Mouse (Mus musculus): ENCODE results near the gene Cops7b. TPM values are rescaled to one million over a fixed set of nuclear protein-coding genes. Genes with fewer than 3 reads are reported as not detected.

The Cops7b gene
- polyA plus RNA-seq, 1 experiment from 2014 or later, result 45.9 TPM

DNA sequence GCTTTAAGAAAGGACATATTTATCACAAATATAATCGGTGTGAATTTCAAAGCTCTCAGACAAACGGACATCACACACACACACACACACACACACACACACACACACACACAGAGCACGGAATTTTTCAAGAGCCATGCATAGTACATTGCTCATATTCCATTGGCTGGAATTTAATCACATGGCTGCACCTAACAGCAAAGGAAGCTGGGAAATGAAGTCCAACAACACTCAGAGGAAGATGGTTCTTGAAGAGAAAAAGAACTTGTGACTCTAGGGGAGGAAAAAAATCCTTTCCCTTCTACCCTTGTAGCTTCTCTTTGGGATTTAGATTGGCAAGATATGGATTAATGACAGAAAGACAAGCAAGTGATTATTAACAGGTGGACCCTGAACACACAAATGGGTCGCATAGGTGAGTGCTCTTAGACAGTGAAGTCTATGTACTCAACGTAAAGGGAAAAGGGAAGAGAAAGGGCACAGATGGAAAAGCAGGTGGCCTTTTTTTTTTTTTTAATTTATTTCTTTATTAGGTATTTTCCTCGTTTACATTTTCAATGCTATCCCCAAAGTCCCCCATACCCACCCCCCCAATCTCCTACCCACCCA, 52.2 kb downstream of the Cops7b start:
- Histone ChIP-seq H3K4me1 (0 out of 2 replicates have a peak, but pooled peaks cover 3% of the 10 kb centered on the region), H3K4me3 (peak overlapping the region; percentile 31; the same call in 1 of the 2 replicates), H3K36me3 (no peaks in the 10 kb centered on the region), H3K27ac (no peak overlapping the region), H3K27me3 (ENCODE audit: insufficient read depth, poor library complexity, severe bottlenecking) (no peaks in the 10 kb centered on the region), H3K9me3 (no peaks in the 10 kb centered on the region)
- no peak for DNase-seq (ENCODE audit: low spot score)
- WGBS, result 44% methylated on average over 6 of the region's 6 CpGs

GRCm38 (mm10) chr1:86643101-86643809, 60.6 kb downstream of the Cops7b start:
- Histone ChIP-seq H3K27me3 (ENCODE audit: insufficient read depth, poor library complexity, severe bottlenecking) (no peaks in the 10 kb centered on the region), H3K27ac (no peak overlapping the region), H3K4me3 (no peak overlapping the region), H3K4me1 (no peaks in the 10 kb centered on the region), H3K36me3 (no peaks in the 10 kb centered on the region), H3K9me3 (no peaks in the 10 kb centered on the region)
- WGBS, result 72% methylated on average over 13 of the region's 13 CpGs
- DNase-seq (ENCODE audit: low spot score), result no peak

DNA sequence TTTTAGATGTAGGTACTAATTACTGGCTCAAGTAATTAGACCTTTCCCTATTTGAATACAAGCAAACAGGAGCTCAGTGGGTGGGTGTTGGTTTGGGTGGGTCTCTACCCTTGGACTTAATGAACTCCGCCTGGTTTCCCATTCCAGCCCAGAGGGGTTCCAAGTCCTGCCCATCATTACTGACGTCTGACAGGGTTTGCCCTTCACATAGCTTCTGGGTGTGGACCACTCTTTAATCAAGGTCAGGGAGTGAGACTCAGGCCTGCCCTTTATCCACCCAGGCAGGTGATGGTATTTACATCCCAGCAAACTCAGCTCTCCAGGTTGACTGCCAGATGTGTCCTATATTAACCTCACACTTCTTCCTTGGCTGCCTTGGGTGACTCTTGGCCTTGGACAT, 64.8 kb downstream of the Cops7b start:
- Histone ChIP-seq H3K4me3 (no peak overlapping the region), H3K36me3 (no peaks in the 10 kb centered on the region), H3K27ac (no peak overlapping the region), H3K4me1 (no peaks in the 10 kb centered on the region), H3K27me3 (ENCODE audit: insufficient read depth, poor library complexity, severe bottlenecking) (no peaks in the 10 kb centered on the region), H3K9me3 (no peaks in the 10 kb centered on the region)
- no peak for DNase-seq (ENCODE audit: low spot score)
- 40% methylated on average over 2 of the region's 2 CpGs for WGBS

- Histone ChIP-seq H3K4me3 (no peak overlapping the region), H3K27me3 (ENCODE audit: insufficient read depth, poor library complexity, severe bottlenecking) (0 out of 2 replicates have a peak, but pooled peaks cover 5% of the 10 kb centered on the region), H3K9me3 (no peaks in the 10 kb centered on the region), H3K36me3 (no peaks in the 10 kb centered on the region), H3K4me1 (no peaks in the 10 kb centered on the region), H3K27ac (no peak overlapping the region)
- DNase-seq (ENCODE audit: low spot score), result no peak
- 10% methylated on average over 6 of the region's 6 CpGs for WGBS
Measured at GRCm38 (mm10) chr1:86650272-86650671, 67.6 kb downstream of the Cops7b start.

GRCm38 (mm10) chr1:86652675-86653074, 70.0 kb downstream of the Cops7b start:
- Histone ChIP-seq H3K9me3 (no peaks in the 10 kb centered on the region), H3K27ac (no peak overlapping the region), H3K4me1 (no peaks in the 10 kb centered on the region), H3K4me3 (no peak overlapping the region), H3K27me3 (ENCODE audit: insufficient read depth, poor library complexity, severe bottlenecking) (0 out of 2 replicates have a peak, but pooled peaks cover 5% of the 10 kb centered on the region), H3K36me3 (no peaks in the 10 kb centered on the region)
- WGBS, result 61% methylated on average over 4 of the region's 4 CpGs
- DNase-seq (ENCODE audit: low spot score), result no peak

GRCm38 (mm10) chr1:86657071-86657470, 74.4 kb downstream of the Cops7b start:
- H3K27me3 ChIP-seq (ENCODE audit: insufficient read depth, poor library complexity, severe bottlenecking), result peaks cover 15% of the 10 kb centered on the region; the same call in 1 of the 2 replicates
- DNase-seq (ENCODE audit: low spot score), result no peak
- no peaks in the 10 kb centered on the region for H3K9me3 ChIP-seq
- no peaks in the 10 kb centered on the region for H3K4me1 ChIP-seq
- WGBS, result 82% methylated on average over 5 of the region's 5 CpGs
- H3K4me3 ChIP-seq, result no peak overlapping the region
- H3K36me3 ChIP-seq, result no peaks in the 10 kb centered on the region
- no peak overlapping the region for H3K27ac ChIP-seq

Small RNAs within 50 kb of the gene (microRNA-seq; reads per million reads assigned to microRNA genes)
- not detected for gene Gm22955

Other genes with a start within 250 kb of the Cops7b start
- 345 and 518 TPM in 2 replicates for gene Ncl, start 223.5 kb upstream of the Cops7b start, polyA plus RNA-seq (2016; fragmentation: Nextera tagmentation; extraction: Ambion mirVana)
- 0.10 TPM in 1 of 2 replicates, not detected in the other for gene Nmur1, start 156.7 kb upstream of the Cops7b start, polyA plus RNA-seq (2016; fragmentation: Nextera tagmentation; extraction: Ambion mirVana)
- gene Tex44, start 156.6 kb upstream of the Cops7b start, polyA plus RNA-seq (2016; fragmentation: Nextera tagmentation; extraction: Ambion mirVana), result not detected in 2 replicates
- 1,013 and 1,650 TPM in 2 replicates for gene Ptma, start 56.2 kb upstream of the Cops7b start, polyA plus RNA-seq (2016; fragmentation: Nextera tagmentation; extraction: Ambion mirVana)
- 69.7 and 73.6 TPM in 2 replicates for gene Pde6d, start 275 bp upstream of the Cops7b start, polyA plus RNA-seq (2016; fragmentation: Nextera tagmentation; extraction: Ambion mirVana)
- 0.37 and 0.38 TPM in 2 replicates for gene Nppc, start 87.7 kb downstream of the Cops7b start, polyA plus RNA-seq (2016; fragmentation: Nextera tagmentation; extraction: Ambion mirVana)
- 20.6 and 23.2 TPM in 2 replicates for gene Dis3l2, start 120.9 kb downstream of the Cops7b start, polyA plus RNA-seq (2016; fragmentation: Nextera tagmentation; extraction: Ambion mirVana)

Measured in heart, embryonic 10.5 days (tissue).